Mouse (Mus musculus) myocyte (in vitro differentiated cells): ENCODE data around the gene Meis2.

Experiments used
- POLR2A ChIP-seq: IDR thresholded peaks from one replicate; pipeline ENCODE4 v1.6.1; 2011; ENCODE audit warnings: low read depth, mild to moderate bottlenecking, control low read depth, moderate library complexity; ENCODE audit not compliant: insufficient read length
- TCF3 ChIP-seq: IDR thresholded peaks from one replicate; pipeline ENCODE4 v1.6.1; 2011; ENCODE audit warnings: low read depth, control low read depth; ENCODE audit not compliant: insufficient read length

- TF ChIP-seq POLR2A (no peak), TCF3 (no peak)
Measured at GRCm38 (mm10) chr2:115925744-115926143, 139.9 kb downstream of the Meis2 start.
